Mouse (Mus musculus): ENCODE measurements around the gene Fth1. TPM values are rescaled to one million over a fixed set of nuclear protein-coding genes. Genes with fewer than 3 reads are reported as not detected.

The Fth1 gene
- polyA plus RNA-seq, 1 experiment from 2014 or later = 3,837 TPM

DNA sequence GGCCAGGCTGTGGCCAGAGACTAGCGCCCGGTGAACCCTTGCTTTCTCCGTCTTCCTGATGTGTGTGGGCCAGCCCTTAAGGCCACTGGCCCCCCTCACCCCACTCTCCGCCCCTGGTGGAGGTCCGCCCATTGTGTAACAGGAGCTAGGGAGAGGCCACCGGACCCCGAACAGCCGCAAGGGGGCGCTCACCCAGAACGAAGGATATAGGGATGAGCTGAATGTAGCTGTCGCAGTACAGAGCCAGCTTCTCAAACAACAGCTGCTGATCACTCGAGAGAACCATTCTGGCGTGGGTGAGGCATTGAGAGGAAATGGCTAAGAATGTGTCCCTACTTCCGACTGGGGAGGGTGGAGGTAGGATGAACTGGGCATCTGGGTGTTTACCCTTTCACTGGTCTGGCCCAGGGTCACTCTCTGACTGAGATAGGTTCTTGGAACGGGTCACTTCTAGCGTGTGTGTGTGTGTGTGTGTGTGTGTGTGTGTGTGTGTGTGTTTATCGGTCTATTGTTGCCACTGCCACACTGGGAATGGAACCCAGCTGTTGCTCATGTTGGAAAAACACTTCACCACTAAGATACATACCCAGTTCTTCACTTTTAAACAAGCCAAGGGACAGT is 12.7 kb downstream of the Fth1 start:
- H3K4me1 ChIP-seq (replicated peaks) = peaks cover 49% of the 10 kb centered on the region
- H3K27me3 ChIP-seq = peaks cover 6% of the 10 kb centered on the region
- 8% methylated on average over 17 of the region's 17 CpGs for WGBS (ENCODE audit: insufficient replicate concordance)

DNA sequence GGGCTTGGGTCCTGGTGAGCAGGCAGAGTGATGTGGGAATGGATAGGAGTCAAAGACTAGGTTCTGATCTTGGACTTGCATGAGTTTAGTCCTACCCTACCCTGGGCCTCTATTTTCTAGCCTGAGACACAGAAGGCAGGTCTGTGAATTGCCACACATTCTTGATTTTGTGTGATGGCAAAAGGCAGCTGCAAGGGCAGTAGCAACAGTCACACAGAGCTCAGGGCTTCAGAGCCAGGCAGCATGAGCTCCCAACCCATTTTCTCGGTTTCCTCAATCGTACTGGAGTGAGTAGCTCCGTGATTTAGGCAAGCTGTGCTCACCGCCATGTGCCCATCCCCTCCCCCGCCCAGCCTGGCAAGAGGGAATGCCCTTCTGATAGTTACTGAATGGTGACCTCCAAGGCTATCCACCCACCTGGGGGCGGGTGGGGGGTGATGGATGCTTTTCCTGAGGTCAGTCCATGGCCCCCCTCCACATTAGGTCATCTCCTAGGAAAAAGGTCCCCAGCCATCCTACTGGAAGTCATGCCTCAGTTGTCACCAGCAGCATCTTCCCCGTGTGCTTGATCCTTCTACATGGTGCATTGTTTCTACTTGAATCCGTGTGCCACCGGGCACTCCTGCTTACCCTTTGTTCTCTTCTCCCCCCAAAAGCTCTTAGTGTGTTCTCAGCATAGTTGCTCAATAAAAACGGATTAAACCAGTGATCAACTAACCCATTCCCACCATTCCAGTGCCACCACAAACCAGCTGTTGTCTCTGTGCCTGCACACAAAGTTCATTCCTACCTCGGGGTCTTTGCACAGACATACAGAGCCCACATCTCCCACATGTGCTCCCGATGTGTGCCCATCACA is 17.0 kb downstream of the Fth1 start:
- H3K4me3 ChIP-seq (replicated peaks) = no peak overlapping the region
- 59% methylated on average over 12 of the region's 12 CpGs for WGBS (ENCODE audit: insufficient replicate concordance)
- H3K9me3 ChIP-seq (replicated peaks) = 0 out of 2 replicates have a peak, but pooled peaks cover 3% of the 10 kb centered on the region
- H3K9ac ChIP-seq = no peak overlapping the region
- no peak overlapping the region for H3K27ac ChIP-seq (replicated peaks)
- peaks cover 15% of the 10 kb centered on the region for H3K4me1 ChIP-seq (replicated peaks)
- ATAC-seq (ENCODE audit: insufficient read depth) = no peak
- no peak overlapping the region for H3K4me2 ChIP-seq
- no peaks in the 10 kb centered on the region for H3K36me3 ChIP-seq (replicated peaks)
- H3K27me3 ChIP-seq = peaks cover 6% of the 10 kb centered on the region

More for the DNA sequence above, 12.7 kb downstream of the Fth1 start:
- H3K9ac ChIP-seq = no peak overlapping the region
- no peaks in the 10 kb centered on the region for H3K36me3 ChIP-seq (replicated peaks)
- H3K4me2 ChIP-seq = peak overlapping the region; percentile 60
- H3K4me3 ChIP-seq (replicated peaks) = peak overlapping the region; percentile 33
- no peak overlapping the region for H3K27ac ChIP-seq (replicated peaks)
- peak; percentile 27 for ATAC-seq (ENCODE audit: insufficient read depth)
- H3K9me3 ChIP-seq (replicated peaks) = no peaks in the 10 kb centered on the region

DNA sequence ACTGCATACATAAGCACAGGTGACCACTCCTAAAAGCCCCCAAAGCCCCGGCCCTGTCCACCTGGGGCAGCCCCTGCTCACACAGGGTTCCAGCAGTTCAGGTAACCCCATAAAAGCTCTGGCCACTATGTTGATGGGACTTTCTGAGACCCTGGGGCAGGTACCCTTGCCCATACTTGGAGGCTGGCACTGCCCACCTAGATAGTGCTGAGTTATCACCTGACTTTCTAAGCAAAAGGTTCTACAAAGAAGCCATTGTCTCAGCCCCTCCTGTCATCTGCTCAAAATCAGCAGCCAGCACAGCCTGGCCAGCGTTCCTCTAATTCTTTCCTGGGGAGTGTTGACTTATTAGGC is 17.6 kb downstream of the Fth1 start:
- Histone ChIP-seq H3K36me3 (replicated peaks) (no peaks in the 10 kb centered on the region), H3K4me2 (no peak overlapping the region), H3K4me1 (replicated peaks) (peaks cover 9% of the 10 kb centered on the region), H3K4me3 (replicated peaks) (no peak overlapping the region), H3K9ac (no peak overlapping the region), H3K27ac (replicated peaks) (no peak overlapping the region), H3K27me3 (peaks cover 6% of the 10 kb centered on the region), H3K9me3 (replicated peaks) (0 out of 2 replicates have a peak, but pooled peaks cover 7% of the 10 kb centered on the region)
- WGBS (ENCODE audit: insufficient replicate concordance) = 62% methylated on average over 2 of the region's 2 CpGs
- no peak for ATAC-seq (ENCODE audit: insufficient read depth)

DNA sequence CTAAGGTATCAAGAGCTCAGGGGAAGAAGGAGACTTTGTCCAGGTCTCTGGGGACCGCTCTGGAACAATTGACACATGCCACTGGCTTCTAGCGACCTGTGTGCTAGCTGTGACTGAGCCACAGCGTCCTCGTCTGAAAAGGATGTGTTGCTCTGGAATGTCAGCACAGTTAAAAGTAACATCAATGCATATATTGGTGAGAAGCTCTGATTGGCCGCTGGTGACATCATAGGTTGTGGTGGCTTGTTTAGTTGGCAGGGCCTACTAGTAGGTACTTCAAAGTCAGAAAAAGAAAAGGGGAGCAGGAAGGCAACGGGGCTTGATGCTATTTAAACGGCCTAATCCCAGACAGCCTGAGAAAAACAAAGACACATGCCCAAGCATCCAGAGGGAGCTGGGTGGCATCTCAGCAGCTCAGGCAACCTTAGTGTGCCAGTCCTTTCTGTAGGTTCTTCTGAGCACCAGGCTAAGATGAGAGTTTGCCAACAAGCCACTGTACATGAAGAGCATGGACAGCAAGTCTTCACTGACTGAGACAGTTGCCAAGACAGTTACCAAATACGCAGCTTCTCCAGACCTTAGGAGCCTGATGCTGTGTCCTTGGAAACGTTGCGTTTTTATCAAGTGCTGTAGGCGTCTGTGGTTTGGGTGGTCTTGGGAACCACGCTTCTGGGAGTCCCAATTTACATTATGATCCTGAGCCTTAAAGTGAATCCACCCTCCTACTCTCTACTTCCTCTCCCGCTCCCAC is 18.5 kb downstream of the Fth1 start:
- H3K9me3 ChIP-seq (replicated peaks) = 0 out of 2 replicates have a peak, but pooled peaks cover 7% of the 10 kb centered on the region
- H3K27ac ChIP-seq (replicated peaks) = no peak overlapping the region
- H3K27me3 ChIP-seq = peaks cover 6% of the 10 kb centered on the region
- 0 out of 2 replicates have a peak, but pooled peaks cover 3% of the 10 kb centered on the region for H3K4me1 ChIP-seq (replicated peaks)
- no peak for ATAC-seq (ENCODE audit: insufficient read depth)
- H3K9ac ChIP-seq = no peak overlapping the region
- no peak overlapping the region for H3K4me2 ChIP-seq
- 51% methylated on average over 13 of the region's 13 CpGs for WGBS (ENCODE audit: insufficient replicate concordance)
- H3K36me3 ChIP-seq (replicated peaks) = no peaks in the 10 kb centered on the region
- no peak overlapping the region for H3K4me3 ChIP-seq (replicated peaks)

DNA sequence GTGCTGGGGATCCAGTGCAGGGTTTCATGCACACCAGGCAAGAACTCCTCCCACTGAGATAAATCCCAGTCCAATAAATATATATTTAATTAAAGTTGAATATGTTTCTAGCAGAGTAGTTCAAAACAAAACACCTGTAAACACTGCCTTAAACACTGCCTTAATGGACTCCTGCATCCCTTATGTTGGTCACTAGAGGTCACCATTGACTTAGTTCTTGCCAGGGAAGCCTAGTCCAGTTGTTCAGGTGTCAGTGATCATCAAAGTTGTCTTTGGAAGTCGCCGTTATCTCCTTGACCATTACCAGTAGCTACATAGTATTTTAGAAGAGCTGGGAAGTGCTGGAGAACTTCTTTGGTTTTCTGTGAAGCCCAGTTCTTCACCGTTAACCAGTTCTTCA is 19.9 kb downstream of the Fth1 start:
- no peak overlapping the region for H3K27ac ChIP-seq (replicated peaks)

DNA sequence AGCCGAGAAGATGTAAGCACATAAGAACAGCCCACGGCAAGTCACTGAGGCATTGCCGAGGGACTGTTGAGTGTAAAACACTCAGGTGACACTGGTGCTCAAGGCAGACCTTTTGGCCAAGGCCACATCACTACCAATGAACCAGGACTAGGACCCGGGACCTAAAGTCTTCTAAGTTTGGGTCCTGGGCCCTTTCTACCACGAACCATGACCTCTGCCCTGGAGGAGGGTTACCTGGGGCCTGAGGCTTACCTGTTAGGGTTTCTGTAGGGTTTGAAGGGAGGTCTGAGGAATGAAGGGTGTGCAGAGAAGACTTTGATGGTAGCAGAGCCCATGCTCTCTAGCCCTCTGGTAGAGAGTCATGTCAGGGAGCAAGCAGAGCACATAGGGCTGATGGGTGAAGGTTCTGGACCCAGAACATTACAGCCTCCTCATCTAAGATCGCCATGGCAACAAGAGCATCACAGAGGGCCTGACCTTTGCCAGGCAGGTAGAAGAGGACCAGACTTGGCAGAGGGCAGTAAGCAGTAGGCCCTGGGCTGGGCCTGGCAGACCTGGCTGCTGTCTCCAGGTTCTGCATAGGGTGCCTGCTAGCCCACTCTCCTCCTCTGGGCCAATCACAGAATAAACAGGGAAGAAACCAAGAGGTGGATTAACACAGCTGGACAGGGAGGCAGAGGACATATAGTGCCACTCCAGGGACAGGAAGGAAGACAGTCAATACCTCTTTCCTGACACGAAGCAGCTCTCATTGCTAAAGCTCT is 21.0 kb downstream of the Fth1 start, which contains the start of the genes Best1 and Rab3il1:
Best1 (minus strand) TSS at position 428 of the 764 bp plus-strand sequence.
Rab3il1 (plus strand) TSS at position 464 of the 764 bp plus-strand sequence.
- Histone ChIP-seq H3K27ac (replicated peaks) (no peak within 1 kb of the TSS), H3K4me3 (replicated peaks) (no peak within 1 kb of the TSS), H3K27me3 (peaks cover 6% of the 10 kb centered on the region), H3K4me1 (replicated peaks) (peaks cover 8% of the 10 kb centered on the region), H3K36me3 (replicated peaks) (no peaks in the 10 kb centered on the region), H3K4me2 (no peak within 1 kb of the TSS), H3K9ac (no peak within 1 kb of the TSS), H3K9me3 (replicated peaks) (0 out of 2 replicates have a peak, but pooled peaks cover 7% of the 10 kb centered on the region)
- no peak for ATAC-seq (ENCODE audit: insufficient read depth)
- WGBS (ENCODE audit: insufficient replicate concordance) = 54% methylated on average over 7 of the region's 7 CpGs

More for the DNA sequence above, 19.9 kb downstream of the Fth1 start:
- no peak overlapping the region for H3K4me2 ChIP-seq
- 22% methylated on average over 3 of the region's 3 CpGs for WGBS (ENCODE audit: insufficient replicate concordance)
- 0 out of 2 replicates have a peak, but pooled peaks cover 7% of the 10 kb centered on the region for H3K9me3 ChIP-seq (replicated peaks)
- no peak overlapping the region for H3K9ac ChIP-seq
- peaks cover 8% of the 10 kb centered on the region for H3K4me1 ChIP-seq (replicated peaks)
- H3K4me3 ChIP-seq (replicated peaks) = no peak overlapping the region
- peak; percentile 45; the same call in 1 of the 2 replicates for ATAC-seq (ENCODE audit: insufficient read depth)
- H3K27me3 ChIP-seq = peaks cover 6% of the 10 kb centered on the region
- H3K36me3 ChIP-seq (replicated peaks) = no peaks in the 10 kb centered on the region

DNA sequence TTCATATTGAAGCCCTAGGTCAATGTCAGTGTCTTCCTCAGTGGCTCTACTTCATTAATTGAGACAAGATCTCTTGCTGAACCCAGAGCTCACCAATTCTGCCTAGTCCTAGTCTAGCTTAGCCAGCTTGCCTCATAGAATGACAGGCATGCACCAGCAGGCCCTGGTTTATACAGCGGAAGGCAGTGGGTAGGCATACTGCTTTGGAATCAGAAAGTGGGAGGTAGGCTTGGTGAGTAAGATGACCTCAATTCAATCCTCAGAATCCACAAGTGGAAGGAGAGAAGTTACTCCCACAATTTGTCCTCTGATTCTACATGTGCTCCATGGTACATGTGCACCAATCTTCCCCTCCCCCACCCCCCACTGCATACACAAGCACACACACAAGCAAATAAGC is 23.3 kb downstream of the Fth1 start:
- no peak overlapping the region for H3K27ac ChIP-seq (replicated peaks)
- peaks cover 8% of the 10 kb centered on the region for H3K4me1 ChIP-seq (replicated peaks)
- no peaks in the 10 kb centered on the region for H3K36me3 ChIP-seq (replicated peaks)
- H3K9me3 ChIP-seq (replicated peaks) = 0 out of 2 replicates have a peak, but pooled peaks cover 7% of the 10 kb centered on the region
- no peak overlapping the region for H3K4me2 ChIP-seq
- WGBS (ENCODE audit: insufficient replicate concordance) = 80% methylated on average over 1 of the region's 1 CpGs
- H3K9ac ChIP-seq = no peak overlapping the region
- no peaks in the 10 kb centered on the region for H3K27me3 ChIP-seq
- no peak for ATAC-seq (ENCODE audit: insufficient read depth)
- no peak overlapping the region for H3K4me3 ChIP-seq (replicated peaks)

DNA sequence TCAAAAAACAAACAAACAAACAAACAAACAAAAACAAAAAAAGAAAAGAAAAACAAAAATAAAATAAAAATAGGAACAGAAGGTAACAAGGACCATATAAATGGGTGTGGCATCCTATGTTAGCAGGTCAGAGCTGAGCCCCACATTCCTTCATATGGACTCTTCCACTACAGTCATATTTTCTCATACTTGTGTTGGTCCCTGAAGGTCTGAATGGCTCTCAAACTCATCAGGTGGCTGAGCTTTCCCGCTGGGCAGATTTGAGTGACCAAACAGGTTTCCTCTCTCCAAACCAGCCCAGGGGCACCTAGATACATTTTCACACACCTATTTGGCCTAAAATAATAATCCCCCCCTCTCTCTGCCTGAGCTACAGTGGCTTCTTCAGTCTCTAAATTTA is 31.0 kb downstream of the Fth1 start:
- WGBS (ENCODE audit: insufficient replicate concordance) = 63% methylated on average over 1 of the region's 1 CpGs
- no peak for ATAC-seq (ENCODE audit: insufficient read depth)
- H3K4me3 ChIP-seq (replicated peaks) = no peak overlapping the region
- H3K4me2 ChIP-seq = no peak overlapping the region
- no peak overlapping the region for H3K9ac ChIP-seq
- 0 out of 2 replicates have a peak, but pooled peaks cover 6% of the 10 kb centered on the region for H3K27me3 ChIP-seq
- peaks cover 53% of the 10 kb centered on the region for H3K4me1 ChIP-seq (replicated peaks)
- H3K36me3 ChIP-seq (replicated peaks) = no peaks in the 10 kb centered on the region
- H3K27ac ChIP-seq (replicated peaks) = no peak overlapping the region
- H3K9me3 ChIP-seq (replicated peaks) = no peaks in the 10 kb centered on the region

DNA sequence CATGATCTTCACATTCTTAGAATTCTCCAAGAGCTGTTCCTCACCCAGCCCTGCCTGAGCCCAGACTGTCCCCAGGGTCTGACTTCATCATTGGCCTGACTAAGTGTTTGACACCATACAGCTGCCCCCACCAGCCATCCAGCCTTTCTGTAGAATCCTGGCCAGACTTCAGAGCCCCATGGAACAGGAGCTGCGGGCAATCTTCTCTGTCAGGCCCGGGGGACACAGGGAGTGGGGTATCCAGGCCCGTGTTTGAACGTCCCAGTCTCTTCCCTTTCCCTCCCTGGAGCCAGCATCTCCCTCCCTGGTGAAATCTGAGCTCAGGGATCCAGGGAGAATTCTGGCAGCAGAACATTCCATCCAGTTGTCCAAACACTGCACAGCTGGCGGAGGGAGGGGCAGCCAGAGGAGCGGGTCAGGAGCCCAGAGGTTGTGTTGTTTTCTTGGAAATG is 32.5 kb downstream of the Fth1 start:
- Histone ChIP-seq H3K36me3 (replicated peaks) (0 out of 2 replicates have a peak, but pooled peaks cover 5% of the 10 kb centered on the region), H3K9me3 (replicated peaks) (no peaks in the 10 kb centered on the region), H3K27me3 (0 out of 2 replicates have a peak, but pooled peaks cover 6% of the 10 kb centered on the region), H3K4me3 (replicated peaks) (no peak overlapping the region), H3K9ac (peak overlapping the region; percentile 86; the same call in 1 of the 2 replicates), H3K4me1 (replicated peaks) (peaks cover 67% of the 10 kb centered on the region), H3K27ac (replicated peaks) (peak overlapping the region; percentile 98), H3K4me2 (peak overlapping the region; percentile 97)
- no peak for ATAC-seq (ENCODE audit: insufficient read depth)
- WGBS (ENCODE audit: insufficient replicate concordance) = 62% methylated on average over 6 of the region's 6 CpGs

DNA sequence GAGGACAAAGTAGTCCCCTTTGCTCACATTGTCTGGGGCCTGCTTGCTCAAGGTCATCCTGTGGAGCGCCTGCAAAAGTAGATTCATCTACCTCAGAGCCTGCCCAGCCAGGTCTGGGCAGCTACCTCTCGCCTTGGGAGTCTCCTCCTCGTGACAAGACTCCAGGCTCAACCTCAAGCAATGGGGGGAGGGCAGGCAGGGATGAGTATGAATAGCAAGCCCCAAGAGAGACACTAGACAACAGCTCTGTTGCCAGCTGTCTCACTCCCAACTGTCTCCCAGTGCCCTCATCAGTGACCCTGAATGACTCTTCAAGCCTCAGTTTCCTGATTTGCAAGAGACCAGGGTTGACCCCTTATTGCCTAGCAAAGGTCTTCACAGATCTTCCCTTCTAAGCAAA is 33.0 kb downstream of the Fth1 start:
- peak overlapping the region; percentile 98 for H3K27ac ChIP-seq (replicated peaks)
- peak overlapping the region; percentile 97 for H3K4me2 ChIP-seq
- H3K4me3 ChIP-seq (replicated peaks) = peak overlapping the region; percentile 71; the same call in 1 of the 2 replicates
- 44% methylated on average over 3 of the region's 3 CpGs for WGBS (ENCODE audit: insufficient replicate concordance)
- peaks cover 70% of the 10 kb centered on the region for H3K4me1 ChIP-seq (replicated peaks)
- no peak for ATAC-seq (ENCODE audit: insufficient read depth)
- H3K36me3 ChIP-seq (replicated peaks) = peaks cover 8% of the 10 kb centered on the region
- H3K9me3 ChIP-seq (replicated peaks) = no peaks in the 10 kb centered on the region
- 0 out of 2 replicates have a peak, but pooled peaks cover 6% of the 10 kb centered on the region for H3K27me3 ChIP-seq
- H3K9ac ChIP-seq = peak overlapping the region; percentile 86; the same call in 1 of the 2 replicates

All from liver, embryonic 15.5 days (tissue).